Mouse (Mus musculus): ENCODE measurements around the gene Rit1.

- TF ChIP-seq POLR2A (IDR thresholded peaks at IDR 0.05; ENCODE audit: extremely low read depth, insufficient read depth, low read length): no peak
- peak; percentile 7; the same call in 1 of the 2 replicates for TF ChIP-seq CTCF (IDR thresholded peaks at IDR 0.05; ENCODE audit: low read depth, low read length)
These were observed 660 bp downstream of the Rit1 start for GRCm38 (mm10) chr3:88717198-88717798.
